Mouse (Mus musculus): ENCODE measurements around the gene Ptprs.

DNA sequence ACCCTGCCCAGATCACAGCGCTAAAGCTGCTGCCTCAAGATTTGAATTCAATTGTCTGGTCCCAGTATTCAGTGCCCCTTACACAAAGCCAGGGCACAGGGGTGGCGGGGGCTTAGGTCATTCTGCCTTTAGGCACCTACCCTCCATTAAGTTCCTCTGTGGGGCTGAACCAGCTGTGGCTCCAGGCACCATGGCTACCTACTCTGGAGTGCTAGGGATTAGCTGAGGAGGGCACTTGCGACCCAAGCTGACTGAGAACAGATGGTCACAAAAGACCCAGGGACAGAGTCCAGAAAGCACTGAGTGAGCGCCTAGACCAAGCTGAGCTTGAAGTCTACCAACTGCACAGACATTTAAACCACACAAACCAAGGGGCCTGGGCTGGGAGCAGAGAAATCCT, 22.6 kb downstream of the Ptprs start:
- no peak for TF ChIP-seq CTCF (conservative IDR thresholded peaks at IDR 0.05; ENCODE audit: low read length)
- no peak for TF ChIP-seq NANOG (IDR thresholded peaks at IDR 0.05; ENCODE audit: borderline replicate concordance, low read length)
- TF ChIP-seq POU5F1 (IDR thresholded peaks at IDR 0.05; ENCODE audit: borderline replicate concordance, low read length) = no peak
